Mouse (Mus musculus): Measurements from ENCODE around the gene Sfrp2.

Sfrp2 gene

DNA sequence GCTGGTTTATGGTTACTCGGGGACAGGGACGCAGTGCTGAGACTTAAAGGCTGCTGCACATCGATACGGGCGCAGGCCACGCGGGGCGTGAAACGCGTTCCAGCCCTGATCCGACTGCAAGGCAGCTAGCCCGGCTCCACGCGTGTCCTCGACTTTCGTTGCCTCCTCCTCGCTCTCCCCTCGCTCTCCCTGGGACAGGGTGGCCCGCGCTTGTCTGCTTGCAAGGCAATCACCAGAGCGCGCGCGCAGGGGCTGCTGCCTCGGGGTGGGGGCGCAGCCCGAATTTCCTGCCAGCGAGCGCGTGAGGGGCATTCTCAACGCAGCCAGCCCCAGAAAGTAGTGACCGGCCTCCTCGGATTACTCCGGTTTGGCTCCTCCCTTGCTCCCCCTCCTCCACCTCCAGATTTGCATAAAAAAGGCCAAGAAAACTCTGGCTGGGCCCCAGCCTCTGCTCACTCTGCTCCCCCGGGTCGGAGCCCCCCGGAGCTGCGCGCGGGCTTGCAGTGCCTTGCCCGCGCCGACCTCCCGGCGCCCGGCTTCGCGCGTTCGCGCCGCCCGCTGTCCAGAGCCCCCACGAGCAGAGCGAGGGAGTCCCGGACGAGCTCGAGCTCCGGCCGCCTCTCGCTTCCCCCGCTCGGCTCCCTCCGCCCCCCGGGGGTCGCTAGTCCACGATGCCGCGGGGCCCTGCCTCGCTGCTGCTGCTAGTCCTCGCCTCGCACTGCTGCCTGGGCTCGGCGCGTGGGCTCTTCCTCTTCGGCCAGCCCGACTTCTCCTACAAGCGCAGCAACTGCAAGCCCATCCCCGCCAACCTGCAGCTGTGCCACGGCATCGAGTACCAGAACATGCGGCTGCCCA, at the start of gene Sfrp2:
Sfrp2 (plus strand) TSS at position 451 of the 855 bp plus-strand sequence.
- DNase-seq, result peak; percentile 75 to 83

DNA sequence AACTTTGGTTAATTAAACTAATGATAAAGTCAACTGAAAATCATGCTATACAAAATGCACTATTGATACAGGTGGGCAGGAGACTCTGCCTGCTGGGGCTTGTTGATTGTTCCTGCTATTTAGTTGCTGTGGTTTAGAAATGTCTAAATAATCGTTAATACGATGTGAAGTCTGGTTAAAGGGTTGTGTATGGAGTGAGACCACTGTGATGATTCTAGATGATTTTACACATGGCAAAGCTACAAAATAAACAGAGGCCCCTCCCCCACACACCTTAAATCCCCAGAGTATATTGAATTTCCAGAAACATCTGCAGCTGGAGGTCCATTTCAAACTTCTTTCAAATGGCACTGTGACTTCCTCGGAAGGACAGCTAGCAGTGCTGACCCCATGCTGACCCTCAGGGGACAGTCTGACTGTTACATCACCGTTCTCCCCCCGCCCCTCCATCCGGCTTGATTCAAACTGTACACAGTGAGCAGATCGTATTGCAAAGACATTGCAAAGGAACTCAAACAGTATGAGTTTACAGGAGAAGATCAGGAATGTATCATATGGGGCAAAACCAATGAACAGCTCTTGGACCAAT, 48.4 kb upstream of the Sfrp2 start:
- DNase-seq, result peak; percentile 47 to 63

DNA sequence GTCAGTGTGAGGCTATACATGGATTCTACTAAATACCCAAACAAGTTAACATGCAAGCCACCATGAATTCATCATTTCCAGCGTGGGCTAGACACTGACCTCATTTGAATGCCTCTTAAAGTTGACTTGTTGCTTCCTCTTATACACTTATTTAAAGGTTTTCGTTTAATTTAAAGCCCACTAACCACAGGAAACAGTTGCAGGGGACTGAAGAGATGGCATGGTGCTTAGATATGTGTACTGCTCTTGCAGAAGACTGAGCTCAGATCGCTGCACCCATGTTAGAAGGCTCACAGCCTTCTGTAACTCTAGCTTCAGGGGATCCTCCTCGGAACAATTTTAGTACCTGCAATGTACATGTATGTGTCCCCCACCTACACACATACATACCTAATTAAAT, 47.5 kb upstream of the Sfrp2 start:
- no peak for DNase-seq

GRCm38 (mm10) chr3:83728223-83728622, 37.9 kb upstream of the Sfrp2 start:
- DNase-seq, result no peak

- no peak for DNase-seq
Observed at GRCm38 (mm10) chr3:83728675-83729390, 37.3 kb upstream of the Sfrp2 start.

GRCm38 (mm10) chr3:83733985-83734384, 32.1 kb upstream of the Sfrp2 start:
- DNase-seq, result no peak

DNA sequence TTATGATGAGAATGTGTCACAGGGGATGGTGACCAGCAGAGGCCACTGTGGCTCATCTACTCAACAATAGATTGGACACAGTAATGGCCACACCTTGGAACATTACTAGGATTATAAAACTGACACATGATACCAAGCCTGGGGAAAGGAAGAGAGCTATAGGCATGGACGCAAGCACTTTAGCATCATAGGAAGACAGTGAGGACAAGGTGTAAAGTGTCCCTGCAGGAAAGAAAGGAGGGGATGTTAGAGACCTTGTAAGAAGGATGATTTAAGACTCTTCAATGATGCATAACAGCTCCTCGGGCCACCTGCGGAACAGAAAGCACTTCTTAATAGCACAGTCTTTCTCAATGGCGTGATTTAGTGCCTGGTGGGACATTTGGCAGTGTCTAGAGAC, 29.1 kb upstream of the Sfrp2 start:
- no peak for DNase-seq

GRCm38 (mm10) chr3:83740246-83740645, 25.9 kb upstream of the Sfrp2 start:
- DNase-seq, result no peak

DNA sequence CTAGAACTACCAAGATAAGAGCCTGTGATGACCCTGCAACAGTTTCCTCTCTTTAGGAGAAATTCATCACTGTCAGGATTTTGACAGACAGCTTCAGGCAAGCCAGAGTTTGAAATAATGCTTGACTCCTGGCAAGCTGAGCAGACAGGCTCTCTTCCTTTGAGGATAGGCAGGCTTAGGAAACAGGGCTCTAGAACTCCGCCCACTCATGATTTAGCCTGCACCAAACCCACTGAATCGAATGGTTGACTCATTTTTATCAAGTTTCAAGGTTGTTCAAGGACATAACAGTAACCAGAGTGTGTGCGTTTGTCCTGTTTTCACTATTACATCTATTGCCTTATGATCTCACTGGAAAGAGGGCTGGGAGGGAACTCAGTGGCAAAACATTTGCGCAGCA, 18.8 kb upstream of the Sfrp2 start:
- DNase-seq, result no peak

DNA sequence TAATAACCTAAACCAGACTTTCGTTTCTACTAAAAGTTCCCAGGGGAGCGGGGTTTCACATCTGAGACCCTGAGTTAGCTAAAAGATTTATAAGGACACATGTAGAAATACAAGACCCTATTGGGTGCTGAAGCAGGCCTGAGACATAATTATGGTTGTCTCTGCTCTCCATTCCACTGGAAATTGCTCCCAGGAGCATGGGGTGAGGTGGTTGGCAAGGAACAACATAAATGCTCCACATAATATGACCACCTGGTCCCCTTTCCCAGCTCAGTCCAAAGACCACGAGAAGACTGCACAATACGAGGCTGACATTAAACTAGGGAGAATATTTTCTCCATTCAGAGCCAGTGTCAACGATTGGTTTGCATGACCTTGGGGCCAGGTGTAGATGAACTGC, 18.2 kb upstream of the Sfrp2 start:
- no peak for DNase-seq

GRCm38 (mm10) chr3:83751625-83752024, 14.5 kb upstream of the Sfrp2 start:
- no peak for DNase-seq

DNA sequence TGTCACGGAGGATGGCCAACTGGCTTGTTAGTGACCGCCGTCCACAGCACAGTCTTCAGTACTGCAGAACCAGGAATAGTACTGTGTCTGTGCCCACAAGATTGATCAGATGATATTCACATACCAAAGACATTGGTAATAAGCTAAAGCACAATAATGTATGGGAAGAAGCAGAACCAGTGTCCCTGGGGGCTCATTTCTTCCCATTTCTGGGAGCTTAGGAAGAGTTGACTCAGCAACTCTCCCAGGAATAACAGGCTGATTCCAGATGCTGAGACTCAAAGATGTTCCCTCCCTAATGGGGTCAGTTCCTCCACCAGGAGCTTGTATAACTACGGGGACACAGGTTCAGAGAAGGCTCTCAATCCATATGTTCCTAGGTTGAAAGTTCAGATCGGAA, 13.9 kb upstream of the Sfrp2 start:
- DNase-seq, result no peak

- DNase-seq, result no peak
Observed at GRCm38 (mm10) chr3:83755043-83755635, 11.0 kb upstream of the Sfrp2 start.

DNA sequence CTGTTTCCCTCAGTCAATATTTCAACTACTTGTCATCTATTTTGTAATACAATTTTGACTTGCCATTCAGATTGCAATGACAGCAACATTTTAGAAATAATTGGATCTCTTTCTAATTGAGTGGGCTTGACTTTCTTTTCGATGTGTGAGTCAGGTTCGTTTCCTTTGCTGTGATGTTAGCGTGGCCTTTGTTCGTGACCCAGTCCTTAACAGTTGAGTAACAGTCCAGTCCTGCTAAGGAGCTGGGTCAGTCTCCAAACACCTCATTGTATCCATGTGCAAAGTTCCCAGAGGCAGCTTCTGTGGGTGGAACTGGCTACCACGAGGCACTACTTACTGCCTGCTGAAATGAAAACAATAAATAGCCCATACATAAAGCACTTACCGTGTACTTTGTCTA, 10.5 kb upstream of the Sfrp2 start:
- no peak for DNase-seq

GRCm38 (mm10) chr3:83762361-83762760, 3.8 kb upstream of the Sfrp2 start:
- peak; percentile 36 to 48 for DNase-seq

- peak; percentile 92 to 93 for DNase-seq
Observed at GRCm38 (mm10) chr3:83763551-83764548, 2.3 kb upstream of the Sfrp2 start.

- peak in 1 of 2 experiments; percentile 52 for DNase-seq
Observed at GRCm38 (mm10) chr3:83766726-83767070, 577 bp downstream of the Sfrp2 start.

GRCm38 (mm10) chr3:83767121-83767520, 1.0 kb downstream of the Sfrp2 start:
- DNase-seq, result no peak

- peak; percentile 31 to 36 for DNase-seq
Observed at GRCm38 (mm10) chr3:83768293-83769035, 2.3 kb downstream of the Sfrp2 start.

DNA sequence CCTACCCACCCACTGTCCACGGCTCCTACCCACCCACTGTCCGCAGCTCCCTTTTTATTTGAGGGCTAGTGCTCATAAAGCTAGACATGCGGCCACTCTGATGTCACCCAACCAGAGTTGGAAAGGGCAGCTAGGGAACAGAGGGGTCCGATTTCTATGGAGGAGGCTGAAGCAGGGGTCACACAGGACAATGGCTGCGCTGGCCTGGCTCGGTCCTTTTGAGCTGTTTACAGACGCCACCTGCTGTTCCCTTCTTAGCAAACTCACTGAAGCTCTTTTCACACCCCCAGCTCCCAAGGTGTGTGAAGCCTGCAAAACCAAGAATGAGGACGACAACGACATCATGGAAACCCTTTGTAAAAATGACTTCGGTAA, 2.9 kb downstream of the Sfrp2 start:
- DNase-seq, result peak; percentile 44 to 61

GRCm38 (mm10) chr3:83771160-83771869, 5.2 kb downstream of the Sfrp2 start:
- no peak for DNase-seq

Measured in kidney, postnatal 4 days (tissue).